Mouse (Mus musculus) limb, embryonic 13.5 days (tissue): ENCODE results near the gene Eps15l1. TPM values are rescaled to one million over a fixed set of nuclear protein-coding genes. Genes with fewer than 3 reads are reported as not detected.

Experiments
- ATAC-seq: fragments of 200-750 bp; cut with Nextera tagmentation; 2 replicates; pipeline ENCODE4 v1.8.0; 2017; ENCODE audit warnings: low read depth, moderate number of reproducible peaks, moderate TSS enrichment; ENCODE audit not compliant: low FRiP score
- H3K27ac ChIP-seq: fragments of 300-500 bp; sonication (generic); 2 replicates; pipeline ENCODE4 v1.5.1; 2015; ENCODE audit warnings: inconsistent platforms, mild to moderate bottlenecking, moderate library complexity
- H3K27me3 ChIP-seq: fragments of 300-500 bp; sonication (generic); 2 replicates; pipeline ENCODE4 v1.6.1; 2015; ENCODE audit warnings: mild to moderate bottlenecking, inconsistent platforms
- H3K36me3 ChIP-seq: fragments of 300-500 bp; sonication (generic); 2 replicates; pipeline ENCODE4 v1.6.1; 2015; ENCODE audit warnings: inconsistent platforms, mild to moderate bottlenecking, moderate library complexity
- H3K4me1 ChIP-seq: fragments of 300-500 bp; sonication (generic); 2 replicates; pipeline ENCODE4 v1.6.1; 2015; ENCODE audit warnings: inconsistent platforms
- H3K4me2 ChIP-seq: fragments of 300-500 bp; sonication (generic); replicated peaks from 2 replicates; pipeline ENCODE4 v1.6.1; 2015; ENCODE audit warnings: inconsistent platforms, mild to moderate bottlenecking, moderate library complexity
- H3K4me3 ChIP-seq: fragments of 300-500 bp; sonication (generic); 2 replicates; pipeline ENCODE4 v1.5.1; 2015; ENCODE audit warnings: moderate library complexity, mild to moderate bottlenecking, inconsistent platforms
- H3K9ac ChIP-seq: fragments of 300-500 bp; sonication (generic); 2 replicates; pipeline ENCODE4 v1.6.1; 2015; ENCODE audit warnings: mild to moderate bottlenecking, inconsistent platforms
- H3K9me3 ChIP-seq: fragments of 300-500 bp; sonication (generic); 2 replicates; pipeline ENCODE4 v1.6.1; 2016; ENCODE audit warnings: inconsistent platforms
- WGBS: fragments of 180-500 bp; shearing (Covaris S2); methylation state at CpG from one replicate; pipeline ENCODE4 v1.1.7; 2015; 5-methylcytosine and 5-hydroxymethylcytosine counted together
- polyA plus RNA-seq: library from polyadenylated mRNA; unstranded; fragments of >200 nt; fragmentation: Nextera tagmentation; extraction: Ambion mirVana; gene quantifications from 2 replicates; pipeline ENCODE4 v1.2.1, GENCODE M21; 2015

Gene Eps15l1
- polyA plus RNA-seq, 1 experiment from 2014 or later: 65.3 TPM

- H3K4me1 ChIP-seq: 0 out of 2 replicates have a peak, but pooled peaks cover 3% of the 10 kb centered on the region
- H3K27ac ChIP-seq: no peak overlapping the region
- H3K9me3 ChIP-seq: no peaks in the 10 kb centered on the region
- no peaks in the 10 kb centered on the region for H3K36me3 ChIP-seq
- no peak overlapping the region for H3K4me2 ChIP-seq
- 52% methylated on average over 8 of the region's 8 CpGs for WGBS
- ATAC-seq: no peak
- no peak overlapping the region for H3K4me3 ChIP-seq
- no peak overlapping the region for H3K9ac ChIP-seq
- peaks cover 5% of the 10 kb centered on the region; the same call in 1 of the 2 replicates for H3K27me3 ChIP-seq
These were observed 110.3 kb downstream of the Eps15l1 start for GRCm38 (mm10) chr8:72310849-72311506.

- H3K4me2 ChIP-seq: no peak overlapping the region
- no peaks in the 10 kb centered on the region for H3K9me3 ChIP-seq
- H3K9ac ChIP-seq: no peak overlapping the region
- H3K4me1 ChIP-seq: peaks cover 8% of the 10 kb centered on the region
- H3K36me3 ChIP-seq: no peaks in the 10 kb centered on the region
- no peak overlapping the region for H3K27ac ChIP-seq
- ATAC-seq: no peak
- no peak overlapping the region for H3K4me3 ChIP-seq
- H3K27me3 ChIP-seq: peaks cover 5% of the 10 kb centered on the region; the same call in 1 of the 2 replicates
- WGBS: 68% methylated on average over 6 of the region's 6 CpGs
These were observed 113.0 kb downstream of the Eps15l1 start for GRCm38 (mm10) chr8:72308276-72308675.

- 84% methylated on average over 5 of the region's 5 CpGs for WGBS
- Histone ChIP-seq H3K27ac (no peak overlapping the region), H3K9me3 (no peaks in the 10 kb centered on the region), H3K36me3 (no peaks in the 10 kb centered on the region), H3K4me2 (no peak overlapping the region), H3K27me3 (no peaks in the 10 kb centered on the region), H3K4me3 (no peak overlapping the region), H3K9ac (no peak overlapping the region), H3K4me1 (peaks cover 13% of the 10 kb centered on the region)
- no peak for ATAC-seq
These were observed 114.3 kb downstream of the Eps15l1 start for GRCm38 (mm10) chr8:72306913-72307312.

- Histone ChIP-seq H3K27ac (no peak within 1 kb of the TSS), H3K4me3 (no peak within 1 kb of the TSS), H3K4me1 (peaks cover 11% of the 10 kb centered on the region), H3K27me3 (0 out of 2 replicates have a peak, but pooled peaks cover 3% of the 10 kb centered on the region), H3K36me3 (no peaks in the 10 kb centered on the region), H3K4me2 (no peak within 1 kb of the TSS), H3K9me3 (no peaks in the 10 kb centered on the region), H3K9ac (no peak within 1 kb of the TSS)
- ATAC-seq: no peak
- 78% methylated on average over 16 of the region's 16 CpGs for WGBS
These were observed 115.9 kb downstream of the Eps15l1 start, which contains the start of gene Gm10282 for GRCm38 (mm10) chr8:72305210-72305905. TSS of gene Gm10282 (minus strand) at chr8:72305260.

GRCm38 (mm10) chr8:72303633-72304032 lies 117.6 kb downstream of the Eps15l1 start:
- ATAC-seq: peak; percentile 38; the same call in 1 of the 2 replicates
- H3K27ac ChIP-seq: peak overlapping the region; percentile 84

GRCm38 (mm10) chr8:72302986-72303612 lies 118.2 kb downstream of the Eps15l1 start:
- H3K4me1 ChIP-seq: peaks cover 11% of the 10 kb centered on the region
- H3K36me3 ChIP-seq: no peaks in the 10 kb centered on the region
- H3K4me2 ChIP-seq: peak overlapping the region; percentile 16; the same call in 1 of the 2 replicates
- 51% methylated on average over 8 of the region's 8 CpGs for WGBS
- no peak overlapping the region for H3K4me3 ChIP-seq
- H3K9me3 ChIP-seq: no peaks in the 10 kb centered on the region
- H3K27ac ChIP-seq: peak overlapping the region; percentile 84
- no peak overlapping the region for H3K9ac ChIP-seq
- ATAC-seq: peak; percentile 26
- 0 out of 2 replicates have a peak, but pooled peaks cover 3% of the 10 kb centered on the region for H3K27me3 ChIP-seq

More at GRCm38 (mm10) chr8:72303633-72304032, 117.6 kb downstream of the Eps15l1 start:
- Histone ChIP-seq H3K4me2 (peak overlapping the region; percentile 16; the same call in 1 of the 2 replicates), H3K36me3 (no peaks in the 10 kb centered on the region), H3K9me3 (no peaks in the 10 kb centered on the region), H3K4me3 (no peak overlapping the region), H3K4me1 (peaks cover 11% of the 10 kb centered on the region), H3K9ac (no peak overlapping the region), H3K27me3 (0 out of 2 replicates have a peak, but pooled peaks cover 3% of the 10 kb centered on the region)
- 46% methylated on average over 8 of the region's 8 CpGs for WGBS

GRCm38 (mm10) chr8:72301497-72301896 lies 119.8 kb downstream of the Eps15l1 start:
- Histone ChIP-seq H3K4me1 (peaks cover 11% of the 10 kb centered on the region), H3K4me2 (no peak overlapping the region), H3K27ac (no peak overlapping the region), H3K9me3 (no peaks in the 10 kb centered on the region), H3K4me3 (no peak overlapping the region), H3K27me3 (0 out of 2 replicates have a peak, but pooled peaks cover 5% of the 10 kb centered on the region), H3K9ac (no peak overlapping the region), H3K36me3 (no peaks in the 10 kb centered on the region)
- no peak for ATAC-seq
- 81% methylated on average over 5 of the region's 5 CpGs for WGBS

GRCm38 (mm10) chr8:72300654-72301400 lies 120.4 kb downstream of the Eps15l1 start:
- ATAC-seq: no peak

GRCm38 (mm10) chr8:72298928-72299327 lies 122.3 kb downstream of the Eps15l1 start:
- no peak for ATAC-seq
- Histone ChIP-seq H3K4me3 (no peak overlapping the region), H3K9ac (no peak overlapping the region), H3K27ac (no peak overlapping the region), H3K4me1 (peaks cover 29% of the 10 kb centered on the region), H3K4me2 (no peak overlapping the region), H3K27me3 (0 out of 2 replicates have a peak, but pooled peaks cover 5% of the 10 kb centered on the region), H3K9me3 (no peaks in the 10 kb centered on the region), H3K36me3 (no peaks in the 10 kb centered on the region)
- WGBS: 89% methylated on average over 1 of the region's 1 CpGs

More at GRCm38 (mm10) chr8:72300654-72301400, 120.4 kb downstream of the Eps15l1 start:
- Histone ChIP-seq H3K4me1 (peaks cover 15% of the 10 kb centered on the region), H3K4me3 (no peak overlapping the region), H3K9me3 (no peaks in the 10 kb centered on the region), H3K9ac (no peak overlapping the region), H3K27ac (no peak overlapping the region), H3K27me3 (0 out of 2 replicates have a peak, but pooled peaks cover 5% of the 10 kb centered on the region), H3K4me2 (no peak overlapping the region), H3K36me3 (no peaks in the 10 kb centered on the region)
- 80% methylated on average over 9 of the region's 9 CpGs for WGBS

GRCm38 (mm10) chr8:72296561-72296960 lies 124.7 kb downstream of the Eps15l1 start:
- peaks cover 18% of the 10 kb centered on the region for H3K4me1 ChIP-seq
- no peak overlapping the region for H3K4me2 ChIP-seq
- H3K27me3 ChIP-seq: 0 out of 2 replicates have a peak, but pooled peaks cover 5% of the 10 kb centered on the region
- no peak overlapping the region for H3K9ac ChIP-seq
- no peak overlapping the region for H3K27ac ChIP-seq
- H3K4me3 ChIP-seq: no peak overlapping the region
- no peaks in the 10 kb centered on the region for H3K36me3 ChIP-seq
- 88% methylated on average over 8 of the region's 8 CpGs for WGBS
- no peak for ATAC-seq
- H3K9me3 ChIP-seq: no peaks in the 10 kb centered on the region

- H3K9me3 ChIP-seq: no peaks in the 10 kb centered on the region
- peaks cover 18% of the 10 kb centered on the region for H3K4me1 ChIP-seq
- 21% methylated on average over 8 of the region's 8 CpGs for WGBS
- H3K4me3 ChIP-seq: no peak overlapping the region
- H3K36me3 ChIP-seq: no peaks in the 10 kb centered on the region
- H3K27ac ChIP-seq: peak overlapping the region; percentile 71
- H3K27me3 ChIP-seq: 0 out of 2 replicates have a peak, but pooled peaks cover 5% of the 10 kb centered on the region
- H3K4me2 ChIP-seq: peak overlapping the region; percentile 27
- ATAC-seq: peak; percentile 91
- H3K9ac ChIP-seq: no peak overlapping the region
These were observed 125.6 kb downstream of the Eps15l1 start for GRCm38 (mm10) chr8:72295679-72296078.
